Mouse (Mus musculus) midbrain, postnatal 0 days (tissue): ENCODE data around the gene Fst. TPM values are rescaled to one million over a fixed set of nuclear protein-coding genes. Genes with fewer than 3 reads are reported as not detected.

ENCODE experiments used
- ATAC-seq: fragments of 200-750 bp; cut with Nextera tagmentation; 2 replicates; pipeline ENCODE4 v1.8.0; 2017; ENCODE audit warnings: moderate number of reproducible peaks, mild to moderate bottlenecking, moderate TSS enrichment, moderate library complexity; ENCODE audit not compliant: low FRiP score
- DNase-seq: peaks from one replicate; pipeline ENCODE4 v3.0.0-alpha.2; 2015; ENCODE audit warnings: low spot score
- H3K27ac ChIP-seq: fragments of 300-500 bp; sonication (generic); 2 replicates; pipeline ENCODE4 v1.5.1; 2014; ENCODE audit warnings: low read depth, mild to moderate bottlenecking, low read length, mixed read lengths
- H3K27me3 ChIP-seq: fragments of 300-500 bp; sonication (generic); 2 replicates; pipeline ENCODE4 v1.6.1; 2014; ENCODE audit warnings: low read length, control low read depth, mixed read lengths; ENCODE audit not compliant: insufficient read depth
- H3K36me3 ChIP-seq: fragments of 300-500 bp; sonication (generic); 2 replicates; pipeline ENCODE4 v1.6.1; 2014; ENCODE audit warnings: low read length, control low read depth, mixed read lengths; ENCODE audit not compliant: insufficient read depth
- H3K4me1 ChIP-seq: fragments of 300-500 bp; sonication (generic); 2 replicates; pipeline ENCODE4 v1.6.1; 2014; ENCODE audit warnings: mild to moderate bottlenecking, control low read depth, antibody characterized with exemption, low read length, mixed read lengths; ENCODE audit not compliant: insufficient read depth
- H3K4me2 ChIP-seq: fragments of 300-500 bp; sonication (generic); 2 replicates; pipeline ENCODE4 v1.6.1; 2014; ENCODE audit warnings: low read depth, mild to moderate bottlenecking, low read length, mixed read lengths; ENCODE audit not compliant: poor library complexity, severe bottlenecking
- H3K4me3 ChIP-seq: fragments of 300-500 bp; sonication (generic); 2 replicates; pipeline ENCODE4 v1.5.1; 2014; ENCODE audit warnings: low read depth, mild to moderate bottlenecking, low read length, moderate library complexity
- H3K9ac ChIP-seq: fragments of 300-500 bp; sonication (generic); replicated peaks from 2 replicates; pipeline ENCODE4 v1.6.1; 2014; ENCODE audit warnings: mild to moderate bottlenecking, low read length, moderate library complexity, mixed read lengths; ENCODE audit not compliant: poor library complexity, severe bottlenecking
- H3K9me3 ChIP-seq: fragments of 300-500 bp; sonication (generic); 2 replicates; pipeline ENCODE4 v1.6.1; 2016; ENCODE audit warnings: low read length, control low read depth
- CTCF ChIP-seq: IDR thresholded peaks from 2 replicates; pipeline ENCODE4 v1.5.1; 2016; ENCODE audit warnings: antibody characterized with exemption, mild to moderate bottlenecking
- WGBS: fragments of 180-500 bp; shearing (Covaris S2); extraction: QIAGEN DNeasy Blood & Tissue Kit; methylation state at CpG from one replicate; pipeline ENCODE4 v1.1.7; 2014; 5-methylcytosine and 5-hydroxymethylcytosine counted together
- polyA plus RNA-seq: library from polyadenylated mRNA; unstranded; fragments of >200 nt; fragmentation: Nextera tagmentation; extraction: Ambion mirVana; gene quantifications from 2 replicates; pipeline ENCODE4 v1.2.1, GENCODE M21; 2015
- total RNA-seq: library from RNA; depleted of rRNA; stranded (reverse); fragments of >200 nt; gene quantifications from 2 replicates; pipeline ENCODE4 v1.2.3, GENCODE M21; 2014

Fst gene
- total and polyA plus RNA-seq, 2 experiments from 2014 or later, result 0.93 to 2.8 TPM

DNA sequence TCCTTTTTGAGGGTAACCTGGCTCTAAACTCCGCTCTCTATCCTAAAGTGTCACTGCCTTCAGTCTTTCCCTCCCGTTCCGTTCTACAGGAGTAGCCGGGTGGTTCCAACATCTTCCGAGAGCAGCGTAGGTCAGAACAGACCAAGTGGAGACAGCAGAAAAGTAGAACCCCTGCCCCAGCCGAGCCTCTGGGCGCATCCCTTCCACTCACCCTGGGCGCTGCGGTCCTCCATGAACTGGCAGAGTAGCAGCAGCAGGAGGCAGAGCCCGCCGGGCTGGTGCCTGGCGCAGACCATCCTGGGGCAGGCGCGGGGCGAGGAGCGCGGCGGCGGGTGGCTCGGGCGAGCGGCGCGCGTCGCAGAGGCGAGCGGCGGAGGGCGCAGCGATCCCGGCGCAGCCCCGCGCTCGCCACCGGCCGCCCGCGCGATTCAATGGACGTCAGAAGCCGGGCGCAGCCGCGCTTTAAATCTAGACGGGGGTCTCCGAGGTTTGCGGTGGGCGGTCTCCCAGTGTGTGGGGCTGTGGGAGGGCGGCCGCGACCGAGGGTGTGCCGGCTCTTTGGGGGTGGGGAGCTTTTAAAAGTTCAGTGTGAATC, 363 bp downstream of the Fst start:
- Histone ChIP-seq H3K9me3 (no peaks in the 10 kb centered on the region), H3K27ac (no peak overlapping the region), H3K27me3 (peaks cover 15% of the 10 kb centered on the region), H3K4me1 (peaks cover 7% of the 10 kb centered on the region; the same call in 1 of the 2 replicates), H3K9ac (0 out of 2 replicates have a peak overlapping the region, but pooled peaks have one; percentile 36), H3K36me3 (no peaks in the 10 kb centered on the region), H3K4me3 (peak overlapping the region; percentile 56), H3K4me2 (peak overlapping the region; percentile 98)
- TF ChIP-seq CTCF, result peak; percentile 24; the same call in 1 of the 2 replicates
- peak; percentile 46 for DNase-seq
- ATAC-seq, result peak; percentile 62
- under 1% methylated on average over 55 of the region's 56 CpGs for WGBS

DNA sequence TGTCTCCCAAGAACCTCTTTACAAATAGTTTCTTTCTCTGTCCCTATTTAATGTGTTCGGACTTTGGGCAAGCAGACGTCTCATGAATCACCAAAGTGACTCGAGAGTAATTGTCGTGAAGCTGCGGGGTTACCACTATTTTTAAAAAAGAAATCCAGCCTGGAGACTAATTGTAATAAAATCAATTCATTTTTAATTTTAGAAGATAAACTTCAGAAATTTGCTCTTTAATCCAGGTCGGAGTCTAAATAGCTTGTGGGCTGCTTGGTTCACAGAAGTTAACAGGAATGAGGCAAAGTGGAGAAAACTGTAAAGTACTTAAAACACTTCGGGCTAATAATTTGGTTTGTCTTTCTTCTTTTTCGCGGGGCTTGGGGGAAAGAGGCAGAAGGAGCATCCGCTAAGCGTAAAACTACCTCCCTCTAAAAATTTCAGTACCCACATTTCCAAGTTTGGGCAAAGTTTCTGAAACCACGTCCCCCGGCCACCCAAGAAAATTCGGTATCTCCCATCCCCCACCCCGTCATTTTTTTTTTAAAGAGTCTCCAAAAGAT, 1.1 kb downstream of the Fst start:
- H3K27ac ChIP-seq, result no peak overlapping the region
- no peak for DNase-seq
- no peak for TF ChIP-seq CTCF
- no peak overlapping the region for H3K9ac ChIP-seq
- 2% methylated on average over 15 of the region's 15 CpGs for WGBS
- ATAC-seq, result no peak
- peak overlapping the region; percentile 56 for H3K4me3 ChIP-seq
- no peaks in the 10 kb centered on the region for H3K36me3 ChIP-seq
- H3K4me1 ChIP-seq, result peaks cover 7% of the 10 kb centered on the region; the same call in 1 of the 2 replicates
- H3K27me3 ChIP-seq, result peaks cover 15% of the 10 kb centered on the region
- H3K9me3 ChIP-seq, result no peaks in the 10 kb centered on the region
- peak overlapping the region; percentile 98 for H3K4me2 ChIP-seq

DNA sequence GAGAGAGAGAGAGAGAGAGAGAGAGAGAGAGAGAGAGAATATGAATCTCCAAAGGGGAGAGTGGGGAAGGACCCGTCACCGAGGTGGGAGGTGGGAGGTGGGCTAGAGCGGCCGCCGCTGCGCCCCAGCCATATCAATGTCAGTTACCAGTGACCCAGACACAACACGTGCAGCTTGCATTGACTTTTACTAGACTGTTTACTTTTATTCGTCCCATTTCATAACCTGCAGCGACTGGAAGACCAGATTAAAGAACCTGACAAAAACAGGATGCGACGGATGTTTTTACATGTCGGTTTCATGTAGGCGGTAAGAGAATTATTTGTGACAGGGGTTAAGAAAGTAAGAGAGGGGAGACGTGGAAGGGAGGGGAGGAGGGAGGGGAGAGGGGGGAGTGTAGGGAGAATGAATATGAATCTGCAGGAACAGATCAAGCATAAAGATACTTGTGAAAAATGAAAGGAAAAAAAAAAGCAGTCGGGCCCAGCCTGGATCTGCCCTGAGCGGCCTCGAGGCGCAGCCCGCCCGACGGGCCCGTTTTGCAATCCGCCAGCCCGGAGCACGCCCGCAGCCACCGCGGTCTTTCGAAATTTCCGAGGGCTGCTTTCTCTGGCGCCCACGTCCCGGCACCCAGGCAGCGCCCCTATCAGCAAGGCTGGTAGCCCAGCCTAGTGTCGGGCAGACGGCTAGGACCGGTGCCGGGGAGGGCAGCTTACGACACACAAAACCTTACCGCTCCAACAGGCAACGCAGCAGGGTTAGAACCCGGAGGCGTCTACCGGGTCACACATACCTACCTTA, 1.8 kb downstream of the Fst start:
- H3K9ac ChIP-seq, result 0 out of 2 replicates have a peak overlapping the region, but pooled peaks have one; percentile 24
- no peak for TF ChIP-seq CTCF
- H3K4me2 ChIP-seq, result peak overlapping the region; percentile 98
- WGBS, result 1% methylated on average over 44 of the region's 44 CpGs
- H3K4me3 ChIP-seq, result peak overlapping the region; percentile 56
- no peak for DNase-seq
- H3K36me3 ChIP-seq, result no peaks in the 10 kb centered on the region
- H3K9me3 ChIP-seq, result no peaks in the 10 kb centered on the region
- H3K4me1 ChIP-seq, result peaks cover 7% of the 10 kb centered on the region; the same call in 1 of the 2 replicates
- ATAC-seq, result no peak
- H3K27ac ChIP-seq, result no peak overlapping the region
- peaks cover 15% of the 10 kb centered on the region for H3K27me3 ChIP-seq

DNA sequence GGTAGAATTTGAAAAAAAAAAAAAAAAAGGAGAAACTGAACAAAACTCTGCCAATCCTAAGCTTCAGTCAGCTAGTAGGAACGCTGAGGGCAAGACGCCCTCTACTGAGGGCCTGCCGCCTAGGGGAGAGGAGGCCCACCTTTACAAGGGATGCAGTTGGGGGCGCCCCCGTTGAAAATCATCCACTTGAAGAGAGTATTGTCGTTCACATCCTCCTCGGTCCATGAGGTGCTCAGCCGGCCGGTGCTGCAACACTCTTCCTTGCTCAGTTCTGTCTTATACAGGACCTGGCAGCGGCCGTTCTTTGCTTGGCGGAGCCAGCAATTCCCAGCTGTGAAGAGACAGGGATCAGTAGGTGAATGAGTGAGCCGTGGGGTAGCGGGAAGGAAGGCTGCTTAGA, 2.5 kb downstream of the Fst start:
- Histone ChIP-seq H3K4me1 (peaks cover 7% of the 10 kb centered on the region; the same call in 1 of the 2 replicates), H3K4me2 (peak overlapping the region; percentile 98), H3K9me3 (no peaks in the 10 kb centered on the region), H3K27me3 (peaks cover 15% of the 10 kb centered on the region), H3K9ac (no peak overlapping the region), H3K4me3 (peak overlapping the region; percentile 56), H3K36me3 (no peaks in the 10 kb centered on the region), H3K27ac (no peak overlapping the region)
- 1% methylated on average over 14 of the region's 14 CpGs for WGBS
- ATAC-seq (no peak), DNase-seq (peak; percentile 57)
- peak; percentile 60 for TF ChIP-seq CTCF

DNA sequence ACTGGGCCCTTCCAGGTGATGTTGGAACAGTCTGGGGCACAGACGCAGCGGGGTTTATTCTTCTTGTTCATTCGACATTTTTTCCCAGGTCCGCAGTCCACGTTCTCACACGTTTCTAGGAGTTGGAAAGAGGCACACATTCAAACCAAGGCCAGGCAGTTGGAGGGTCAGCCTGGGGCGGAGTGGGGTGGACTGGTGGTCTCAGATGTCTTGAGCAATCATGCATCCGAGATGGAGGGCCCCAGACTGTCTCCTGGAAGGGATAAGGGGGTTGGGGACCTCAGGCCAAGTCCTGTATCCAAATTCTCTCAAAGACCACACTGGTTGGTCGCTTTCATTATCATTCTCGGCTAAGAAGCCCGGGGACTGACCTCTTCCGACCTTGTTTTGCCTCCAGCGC, 3.0 kb downstream of the Fst start:
- Histone ChIP-seq H3K4me1 (peaks cover 7% of the 10 kb centered on the region; the same call in 1 of the 2 replicates), H3K27ac (no peak overlapping the region), H3K36me3 (no peaks in the 10 kb centered on the region), H3K4me3 (peak overlapping the region; percentile 56; the same call in 1 of the 2 replicates), H3K27me3 (peaks cover 15% of the 10 kb centered on the region), H3K9me3 (no peaks in the 10 kb centered on the region), H3K9ac (no peak overlapping the region), H3K4me2 (peak overlapping the region; percentile 98)
- 26% methylated on average over 13 of the region's 13 CpGs for WGBS
- ATAC-seq (no peak), DNase-seq (no peak)
- TF ChIP-seq CTCF, result no peak
